Mouse (Mus musculus): ENCODE measurements at regions not wholly inside any gene's neighbourhood (a gene's known extent, or its start where the extent isn't known, plus 50 kb on each side); places are given as distances from the start of the nearest gene placed in this dataset.

GRCm38 (mm10) chr10:96238251-96238650 is 101.8 kb downstream of the Gm5426 start:
- TF ChIP-seq EP300 (IDR thresholded peaks at IDR 0.05; ENCODE audit: low read depth in 1 of 2, low read length in 2 of 2) (no peak), POLR2A (IDR thresholded peaks at IDR 0.05; ENCODE audit: control insufficient read depth in 1 of 2, insufficient read depth in 1 of 2, low read depth in 1 of 2, low read length in 2 of 2, poor library complexity in 1 of 2) (no peak), USF1 (IDR thresholded peaks at IDR 0.05; ENCODE audit: low read depth, low read length) (no peak), CTCF (IDR thresholded peaks at IDR 0.05 in 2 of 3, conservative IDR thresholded peaks at IDR 0.05 in 1 of 3; ENCODE audit: control insufficient read depth in 1 of 3, insufficient read depth in 1 of 3, low read depth in 2 of 3, low read length in 3 of 3, poor library complexity in 1 of 3, severe bottlenecking in 1 of 3) (no peak), ZMIZ1 (IDR thresholded peaks at IDR 0.05; ENCODE audit: low read depth, low read length) (no peak), NRF1 (IDR thresholded peaks at IDR 0.05; ENCODE audit: insufficient read depth, low read depth, low read length, poor library complexity, severe bottlenecking) (no peak), ETS1 (IDR thresholded peaks at IDR 0.05; ENCODE audit: low read depth, low read length) (no peak), ELF1 (IDR thresholded peaks at IDR 0.05; ENCODE audit: low read depth, low read length) (no peak), GABPA (IDR thresholded peaks at IDR 0.05; ENCODE audit: low read depth, low read length) (no peak)
